Mouse (Mus musculus): ENCODE results near the gene Aebp1.

Gene Aebp1

GRCm38 (mm10) chr11:5861678-5862393, at the start of gene Aebp1:
Aebp1 (plus strand) TSS chr11:5861947.
- peak; percentile 80 for DNase-seq

DNA sequence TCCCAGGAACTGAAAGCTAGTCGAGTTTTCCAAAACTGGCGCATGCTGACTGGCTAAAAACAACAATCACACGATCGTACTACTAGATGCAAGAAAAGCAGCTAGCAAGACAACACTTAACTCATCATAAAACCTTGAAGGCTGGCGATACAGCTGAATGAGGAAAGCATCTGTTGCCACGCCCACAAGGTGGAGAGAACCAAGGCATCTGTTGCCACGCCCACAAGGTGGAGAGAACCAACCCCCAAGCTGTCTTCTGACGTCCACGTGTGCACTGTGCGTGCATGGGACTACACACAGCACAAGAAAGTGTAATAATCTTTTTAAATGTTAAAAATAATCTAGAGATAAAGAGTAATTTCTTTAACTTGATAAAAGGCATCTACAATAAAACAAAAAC, 48.4 kb upstream of the Aebp1 start:
- no peak for DNase-seq

DNA sequence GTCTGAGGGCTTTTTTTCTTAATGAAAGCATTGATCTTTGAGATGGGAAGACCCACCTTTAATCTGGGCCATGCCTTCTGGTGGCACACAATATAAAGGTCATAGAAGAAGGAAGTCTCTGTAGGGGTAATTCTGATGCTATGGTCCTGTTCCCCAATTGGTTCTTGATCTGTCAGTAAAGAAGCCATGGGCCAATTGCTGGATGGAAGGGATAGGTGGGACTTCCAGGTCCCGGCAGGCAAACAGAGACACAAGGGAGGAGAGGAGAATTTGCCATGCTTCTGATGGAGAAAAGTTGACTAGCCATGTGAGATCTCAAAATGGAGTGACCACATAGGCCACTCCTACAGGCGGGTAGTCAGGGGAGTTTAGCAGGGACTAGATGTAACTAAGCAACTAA, 42.5 kb upstream of the Aebp1 start:
- DNase-seq: no peak

DNA sequence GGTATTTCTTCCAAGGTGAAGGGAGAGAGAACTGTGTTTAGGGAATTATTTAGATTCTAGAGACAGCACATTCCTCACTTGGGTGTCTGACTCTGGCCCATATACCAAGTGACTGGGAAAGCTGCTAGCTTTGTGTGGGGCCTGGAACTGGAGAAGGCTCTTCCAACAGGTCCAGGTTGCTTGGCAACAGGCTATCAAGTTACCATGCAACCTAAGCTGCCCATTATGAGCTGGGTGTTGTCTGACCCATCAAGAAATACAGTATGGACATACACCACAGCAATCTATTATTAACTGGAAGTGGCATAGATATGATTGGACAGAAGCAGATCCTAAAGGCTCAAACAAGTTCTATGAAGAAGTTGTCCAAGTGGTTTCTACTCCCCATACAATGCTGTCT, 36.3 kb upstream of the Aebp1 start:
- no peak for DNase-seq

DNA sequence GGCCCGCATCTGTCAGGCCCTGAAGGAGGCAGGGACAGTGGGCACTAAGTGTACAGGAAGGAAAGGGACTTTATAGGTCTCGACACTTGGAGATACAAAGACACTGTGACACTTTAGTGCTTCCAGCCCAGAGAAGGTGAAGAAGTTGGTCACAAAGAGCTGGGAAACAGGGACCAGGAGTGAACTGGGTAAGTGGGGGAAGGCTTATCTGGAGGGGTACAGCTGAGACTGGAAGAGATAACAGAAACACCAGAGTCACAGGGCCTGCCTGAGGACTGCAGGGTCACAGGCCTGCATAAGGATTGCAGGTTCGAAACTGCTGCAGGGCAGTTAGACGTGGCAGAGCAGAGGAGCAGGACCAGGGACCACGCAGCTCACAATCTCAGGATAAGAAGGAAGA, 33.8 kb upstream of the Aebp1 start:
- no peak for DNase-seq

- DNase-seq: no peak
These were observed 33.1 kb upstream of the Aebp1 start for GRCm38 (mm10) chr11:5828509-5829191.

GRCm38 (mm10) chr11:5829327-5829726, 32.4 kb upstream of the Aebp1 start:
- no peak for DNase-seq

- DNase-seq: no peak
These were observed 27.2 kb upstream of the Aebp1 start for GRCm38 (mm10) chr11:5834506-5834905.

DNA sequence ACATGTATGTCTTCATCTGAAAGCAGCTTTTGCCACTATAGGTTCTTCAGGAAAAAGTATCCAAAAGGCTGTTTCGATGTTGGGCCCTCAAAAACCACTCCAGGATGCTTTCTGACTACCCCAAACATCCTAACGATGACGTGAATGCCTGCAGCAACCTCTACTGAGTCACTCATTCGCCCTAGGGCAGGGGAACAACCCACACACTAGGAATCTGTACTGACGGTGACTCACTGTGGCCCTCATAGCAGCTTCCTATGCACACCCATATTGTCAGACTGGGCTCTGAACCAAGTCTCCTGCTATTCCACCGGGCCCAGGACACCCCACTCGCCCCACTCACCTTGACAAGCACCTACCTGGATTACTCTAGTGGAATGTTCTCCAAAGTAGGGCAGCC, 26.7 kb upstream of the Aebp1 start:
- no peak for DNase-seq

DNA sequence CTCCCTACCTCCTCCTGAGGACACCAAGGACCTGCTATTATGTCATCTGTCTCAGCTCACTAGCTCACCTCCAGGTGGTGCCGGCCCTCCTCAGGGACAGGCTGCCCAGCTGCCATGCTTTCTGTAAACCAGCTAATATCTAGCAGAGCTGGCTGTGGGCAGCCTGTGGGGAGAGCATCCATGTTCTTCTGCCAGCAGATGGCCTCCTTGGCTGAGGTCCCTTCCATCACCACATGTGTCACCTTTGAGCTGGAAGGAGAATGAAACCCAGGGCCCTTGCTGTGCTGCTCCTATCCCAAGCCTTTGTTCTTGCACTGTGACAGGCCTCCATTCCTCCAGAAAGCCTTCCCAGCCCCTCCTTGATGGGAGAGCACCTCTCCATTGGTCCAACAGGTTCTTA, 25.6 kb upstream of the Aebp1 start:
- DNase-seq: peak; percentile 36

- peak; percentile 97 for DNase-seq
These were observed 24.2 kb upstream of the Aebp1 start, which contains the start of gene Polm for GRCm38 (mm10) chr11:5837251-5838246. Polm (minus strand) TSS chr11:5838016.

- no peak for DNase-seq
These were observed 21.4 kb upstream of the Aebp1 start for GRCm38 (mm10) chr11:5840346-5840745.

DNA sequence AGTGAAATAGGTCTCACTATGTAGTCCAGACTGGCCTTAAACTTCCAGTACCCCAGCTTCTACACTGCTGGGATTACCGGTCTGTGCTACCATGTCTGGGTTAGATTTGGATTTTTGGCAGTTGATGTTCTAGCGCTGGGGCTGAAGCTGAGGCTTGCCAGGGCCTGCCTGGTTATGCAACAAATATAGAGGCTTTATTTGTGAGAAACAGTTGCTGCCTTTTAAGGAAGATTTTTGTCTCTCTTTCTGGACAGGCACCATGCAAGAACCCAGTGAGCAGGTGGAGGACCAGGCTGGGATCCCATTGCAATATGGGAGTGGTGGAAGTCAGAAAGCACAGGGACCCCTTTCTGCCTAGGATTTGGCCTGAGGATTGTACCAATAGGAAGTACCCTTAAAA, 20.0 kb upstream of the Aebp1 start:
- DNase-seq: no peak

- DNase-seq: no peak
These were observed 18.6 kb upstream of the Aebp1 start for GRCm38 (mm10) chr11:5843131-5843530.

GRCm38 (mm10) chr11:5846639-5847345, 15.0 kb upstream of the Aebp1 start:
- DNase-seq: peak; percentile 39

- peak; percentile 38 for DNase-seq
These were observed 13.0 kb upstream of the Aebp1 start for GRCm38 (mm10) chr11:5848741-5849140.

GRCm38 (mm10) chr11:5849316-5849715, 12.4 kb upstream of the Aebp1 start:
- no peak for DNase-seq

DNA sequence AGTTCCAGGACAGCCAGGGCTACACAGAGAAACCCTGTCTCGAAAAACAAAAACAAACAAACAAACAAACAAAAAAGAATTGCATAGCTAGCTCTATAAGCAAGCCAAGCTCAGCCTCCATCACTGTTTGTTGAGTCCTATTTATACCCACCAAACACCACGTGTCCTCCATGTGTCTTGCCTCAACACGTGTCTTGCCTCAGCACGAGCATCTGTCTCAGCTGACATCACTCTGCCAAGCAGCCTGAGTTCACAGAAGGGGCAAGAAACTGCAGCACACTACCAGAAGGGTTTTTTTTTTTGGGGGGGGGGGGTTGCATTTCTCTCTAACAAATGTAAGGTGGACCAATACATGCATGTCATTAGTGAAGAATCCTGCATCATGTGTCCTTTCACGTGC, 11.3 kb upstream of the Aebp1 start:
- DNase-seq: no peak

DNA sequence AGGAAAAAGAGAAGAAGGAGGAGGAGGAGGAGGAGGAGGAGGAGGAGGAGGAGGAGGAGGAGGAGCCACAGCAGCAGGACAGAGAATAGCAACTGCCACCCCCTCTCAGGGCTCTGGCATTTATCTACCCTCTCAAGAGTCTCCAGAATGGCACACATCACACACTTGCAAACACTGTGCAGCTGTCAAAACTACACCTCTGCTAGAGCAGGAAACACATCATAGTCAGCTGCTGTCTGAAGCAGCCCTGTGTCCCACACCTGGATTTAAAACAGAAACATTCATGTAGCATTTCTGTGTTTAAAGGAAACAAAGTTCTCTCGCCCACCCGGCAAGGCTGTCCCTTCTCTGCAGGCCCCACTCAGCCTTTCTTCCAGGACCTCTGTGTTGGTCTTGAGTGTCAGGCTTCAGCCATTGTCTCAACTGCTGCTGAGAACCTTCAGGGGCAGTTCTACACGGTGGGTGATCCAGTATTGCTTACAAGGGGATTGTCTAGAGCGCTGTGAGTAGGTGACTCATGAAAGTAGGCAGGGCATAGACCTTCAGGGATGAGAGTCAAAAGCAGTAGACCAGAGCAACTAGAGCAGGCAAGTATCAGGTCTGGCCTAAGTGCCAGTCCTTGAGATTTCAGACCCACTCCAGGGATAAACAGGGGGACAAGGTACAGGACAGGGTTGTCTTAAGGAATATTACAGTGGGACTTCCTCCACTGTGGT, 10.6 kb upstream of the Aebp1 start:
- no peak for DNase-seq

- DNase-seq: no peak
These were observed 9.4 kb upstream of the Aebp1 start for GRCm38 (mm10) chr11:5852314-5852713.

GRCm38 (mm10) chr11:5855481-5855880, 6.3 kb upstream of the Aebp1 start:
- no peak for DNase-seq

DNA sequence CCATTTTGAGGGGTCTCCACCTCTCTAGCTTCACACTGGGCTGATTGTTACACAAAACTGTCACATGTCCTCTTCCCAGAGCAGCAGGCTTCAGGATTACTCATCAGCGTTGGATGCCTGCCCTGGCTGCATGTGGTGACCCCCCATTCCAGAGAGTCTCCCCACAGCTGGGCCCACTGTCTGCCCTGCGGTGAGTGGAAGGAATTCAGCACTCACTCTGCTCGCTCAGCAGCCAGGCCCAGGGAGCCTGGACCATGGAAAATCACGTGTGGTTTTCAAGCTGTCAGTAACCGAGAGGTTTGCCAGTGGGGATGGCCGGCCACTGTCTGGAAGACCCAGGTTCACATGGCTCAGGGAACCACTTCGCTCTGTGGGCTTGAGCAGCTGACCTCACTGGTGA, 5.8 kb upstream of the Aebp1 start:
- DNase-seq: peak; percentile 83
